Mouse (Mus musculus): ENCODE data around the gene Prap1. TPM values are rescaled to one million over a fixed set of nuclear protein-coding genes. Genes with fewer than 3 reads are reported as not detected.

The Prap1 gene
- polyA plus RNA-seq, 1 experiment from 2014 or later, result not detected

- no peaks in the 10 kb centered on the region for H3K36me3 ChIP-seq
- no peak; the same call in 1 of the 2 replicates for ATAC-seq (ENCODE audit: borderline replicate concordance, extremely low read depth, low FRiP score, low TSS enrichment)
- H3K9ac ChIP-seq, result no peak overlapping the region
- peaks cover 91% of the 10 kb centered on the region for H3K27me3 ChIP-seq
- H3K4me2 ChIP-seq, result peak overlapping the region; percentile 62
- no peak overlapping the region for H3K27ac ChIP-seq
- H3K4me1 ChIP-seq, result peaks cover 12% of the 10 kb centered on the region
- H3K4me3 ChIP-seq, result no peak overlapping the region
- H3K9me3 ChIP-seq, result no peaks in the 10 kb centered on the region
- WGBS, result 4% methylated on average over 6 of the region's 6 CpGs
Observed at GRCm38 (mm10) chr7:140061832-140062130, 31.4 kb upstream of the Prap1 start.

GRCm38 (mm10) chr7:140062307-140062706, 30.9 kb upstream of the Prap1 start:
- Histone ChIP-seq H3K4me2 (no peak overlapping the region), H3K27ac (no peak overlapping the region), H3K9me3 (no peaks in the 10 kb centered on the region), H3K27me3 (peaks cover 86% of the 10 kb centered on the region), H3K36me3 (no peaks in the 10 kb centered on the region), H3K4me3 (no peak overlapping the region), H3K4me1 (peaks cover 12% of the 10 kb centered on the region), H3K9ac (no peak overlapping the region)
- no peak for ATAC-seq (ENCODE audit: borderline replicate concordance, extremely low read depth, low FRiP score, low TSS enrichment)
- WGBS, result 19% methylated on average over 11 of the region's 11 CpGs

- Histone ChIP-seq H3K4me3 (no peak overlapping the region), H3K27me3 (peaks cover 78% of the 10 kb centered on the region), H3K4me2 (no peak overlapping the region), H3K9me3 (no peaks in the 10 kb centered on the region), H3K36me3 (no peaks in the 10 kb centered on the region), H3K9ac (no peak overlapping the region), H3K4me1 (peaks cover 12% of the 10 kb centered on the region), H3K27ac (no peak overlapping the region)
- WGBS, result 18% methylated on average over 7 of the region's 7 CpGs
- no peak for ATAC-seq (ENCODE audit: borderline replicate concordance, extremely low read depth, low FRiP score, low TSS enrichment)
Observed at GRCm38 (mm10) chr7:140063092-140063491, 30.1 kb upstream of the Prap1 start.

DNA sequence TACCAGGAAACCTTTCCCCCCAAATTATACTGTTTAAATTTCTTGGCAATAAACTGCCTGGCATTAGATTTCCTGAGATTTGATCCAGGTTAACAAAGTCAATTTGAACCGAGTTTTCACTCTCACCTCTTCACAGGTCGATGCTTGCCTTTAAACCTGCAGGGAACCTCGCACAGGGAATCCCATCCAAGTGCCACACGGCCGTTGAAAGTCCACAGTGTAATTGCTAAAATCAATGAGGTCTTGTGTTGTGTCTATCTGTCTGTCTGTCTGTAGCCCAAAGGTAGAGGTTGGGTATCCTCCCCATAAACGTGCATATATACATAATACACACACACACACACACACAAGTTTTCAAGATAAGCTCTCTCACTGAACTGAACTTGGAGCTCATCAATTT, 25.8 kb upstream of the Prap1 start:
- Histone ChIP-seq H3K9ac (no peak overlapping the region), H3K36me3 (no peaks in the 10 kb centered on the region), H3K27me3 (peaks cover 44% of the 10 kb centered on the region), H3K4me1 (no peaks in the 10 kb centered on the region), H3K4me3 (no peak overlapping the region), H3K4me2 (no peak overlapping the region), H3K9me3 (no peaks in the 10 kb centered on the region), H3K27ac (no peak overlapping the region)
- no peak for ATAC-seq (ENCODE audit: borderline replicate concordance, extremely low read depth, low FRiP score, low TSS enrichment)
- 62% methylated on average over 6 of the region's 6 CpGs for WGBS

DNA sequence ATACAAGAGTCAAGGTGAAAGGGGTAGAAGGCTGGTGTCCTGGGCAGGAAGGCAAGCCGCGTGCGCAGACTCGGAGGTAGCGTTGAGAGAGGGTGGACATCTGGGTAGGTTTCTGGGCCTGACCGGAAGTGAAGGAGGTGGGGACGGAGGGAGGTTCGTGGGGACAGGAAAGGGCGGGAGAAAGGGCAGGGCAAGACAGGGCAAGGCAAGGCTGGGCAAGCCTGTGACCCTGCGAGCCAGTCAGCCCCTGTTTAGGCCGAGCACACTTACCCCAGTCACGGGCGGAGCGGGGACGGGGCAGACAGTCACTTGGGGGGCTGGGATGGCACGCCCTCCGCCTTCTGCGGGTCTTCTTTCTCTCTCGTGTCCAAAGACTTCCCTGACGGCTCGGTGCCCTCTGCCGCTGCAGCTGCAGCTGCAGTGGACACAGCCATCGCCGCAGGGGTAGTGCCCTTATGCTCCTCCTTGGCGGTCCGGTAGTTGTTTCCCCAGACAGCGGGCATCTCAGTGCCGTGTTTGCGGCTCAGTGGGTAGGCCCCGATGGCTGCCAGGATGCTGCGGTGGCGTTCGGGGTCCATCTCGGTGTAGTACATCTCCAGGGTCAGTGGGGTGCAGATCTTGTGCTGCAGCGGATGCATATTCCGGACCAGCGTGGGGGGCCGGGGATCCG, 23.0 kb upstream of the Prap1 start:
- ATAC-seq (ENCODE audit: borderline replicate concordance, extremely low read depth, low FRiP score, low TSS enrichment), result peak; percentile 51; the same call in 1 of the 2 replicates
- peaks cover 21% of the 10 kb centered on the region for H3K27me3 ChIP-seq

GRCm38 (mm10) chr7:140077698-140078097, 15.5 kb upstream of the Prap1 start:
- peaks cover 42% of the 10 kb centered on the region for H3K27me3 ChIP-seq
- WGBS, result 70% methylated on average over 6 of the region's 6 CpGs
- H3K4me2 ChIP-seq, result no peak overlapping the region
- no peaks in the 10 kb centered on the region for H3K9me3 ChIP-seq
- H3K9ac ChIP-seq, result no peak overlapping the region
- no peak overlapping the region for H3K27ac ChIP-seq
- no peak for ATAC-seq (ENCODE audit: borderline replicate concordance, extremely low read depth, low FRiP score, low TSS enrichment)
- no peak overlapping the region for H3K4me3 ChIP-seq
- no peaks in the 10 kb centered on the region for H3K4me1 ChIP-seq
- H3K36me3 ChIP-seq, result no peaks in the 10 kb centered on the region

More for the DNA sequence above, 23.0 kb upstream of the Prap1 start:
- H3K9ac ChIP-seq, result 0 out of 2 replicates have a peak overlapping the region, but pooled peaks have one; percentile 10
- H3K9me3 ChIP-seq, result no peaks in the 10 kb centered on the region
- peak overlapping the region; percentile 55 for H3K4me2 ChIP-seq
- 26% methylated on average over 38 of the region's 39 CpGs for whole genome bisulfite sequencing
- H3K36me3 ChIP-seq, result no peaks in the 10 kb centered on the region
- no peak overlapping the region for H3K27ac ChIP-seq
- H3K4me3 ChIP-seq, result peak overlapping the region; percentile 32
- no peaks in the 10 kb centered on the region for H3K4me1 ChIP-seq

- H3K36me3 ChIP-seq, result no peaks in the 10 kb centered on the region
- no peaks in the 10 kb centered on the region for H3K4me1 ChIP-seq
- peaks cover 42% of the 10 kb centered on the region for H3K27me3 ChIP-seq
- WGBS, result 7% methylated on average over 5 of the region's 5 CpGs
- no peaks in the 10 kb centered on the region for H3K9me3 ChIP-seq
- H3K9ac ChIP-seq, result no peak overlapping the region
- no peak for ATAC-seq (ENCODE audit: borderline replicate concordance, extremely low read depth, low FRiP score, low TSS enrichment)
- H3K4me3 ChIP-seq, result no peak overlapping the region
- H3K4me2 ChIP-seq, result no peak overlapping the region
- no peak overlapping the region for H3K27ac ChIP-seq
Observed at GRCm38 (mm10) chr7:140078711-140079110, 14.5 kb upstream of the Prap1 start.

GRCm38 (mm10) chr7:140080503-140081156, 12.6 kb upstream of the Prap1 start:
- peaks cover 42% of the 10 kb centered on the region for H3K27me3 ChIP-seq
- no peaks in the 10 kb centered on the region for H3K4me1 ChIP-seq
- H3K4me2 ChIP-seq, result peak overlapping the region; percentile 38
- H3K36me3 ChIP-seq, result no peaks in the 10 kb centered on the region
- peak overlapping the region; percentile 12 for H3K4me3 ChIP-seq
- no peak overlapping the region for H3K27ac ChIP-seq
- no peaks in the 10 kb centered on the region for H3K9me3 ChIP-seq
- WGBS, result 1% methylated on average over 24 of the region's 24 CpGs
- ATAC-seq (ENCODE audit: borderline replicate concordance, extremely low read depth, low FRiP score, low TSS enrichment), result peak; percentile 75; the same call in 1 of the 2 replicates
- no peak overlapping the region for H3K9ac ChIP-seq

GRCm38 (mm10) chr7:140081408-140082241, 11.6 kb upstream of the Prap1 start:
- Histone ChIP-seq H3K4me1 (no peaks in the 10 kb centered on the region), H3K27me3 (peaks cover 42% of the 10 kb centered on the region), H3K9me3 (no peaks in the 10 kb centered on the region), H3K9ac (no peak overlapping the region), H3K36me3 (no peaks in the 10 kb centered on the region), H3K4me2 (no peak overlapping the region), H3K4me3 (no peak overlapping the region), H3K27ac (no peak overlapping the region)
- 0 out of 2 replicates have a peak, but pooled peaks have one; percentile 5 for ATAC-seq (ENCODE audit: borderline replicate concordance, extremely low read depth, low FRiP score, low TSS enrichment)
- 22% methylated on average over 20 of the region's 20 CpGs for WGBS

GRCm38 (mm10) chr7:140082242-140082678, 10.9 kb upstream of the Prap1 start, which contains the start of gene Caly:
Gene Caly, minus strand, starts transcription at chr7:140082548.
- H3K27me3 ChIP-seq, result peaks cover 42% of the 10 kb centered on the region
- no peaks in the 10 kb centered on the region for H3K4me1 ChIP-seq
- no peaks in the 10 kb centered on the region for H3K9me3 ChIP-seq
- no peak within 1 kb of the TSS for H3K4me2 ChIP-seq
- ATAC-seq (ENCODE audit: borderline replicate concordance, extremely low read depth, low FRiP score, low TSS enrichment), result 0 out of 2 replicates have a peak, but pooled peaks have one; percentile 31
- no peaks in the 10 kb centered on the region for H3K36me3 ChIP-seq
- H3K4me3 ChIP-seq, result no peak within 1 kb of the TSS
- H3K9ac ChIP-seq, result no peak within 1 kb of the TSS
- no peak within 1 kb of the TSS for H3K27ac ChIP-seq
- WGBS, result 8% methylated on average over 18 of the region's 18 CpGs

GRCm38 (mm10) chr7:140090601-140091000, 2.6 kb upstream of the Prap1 start:
- Histone ChIP-seq H3K27me3 (no peaks in the 10 kb centered on the region), H3K4me2 (no peak overlapping the region), H3K4me1 (no peaks in the 10 kb centered on the region), H3K9me3 (no peaks in the 10 kb centered on the region), H3K4me3 (no peak overlapping the region), H3K36me3 (no peaks in the 10 kb centered on the region), H3K9ac (no peak overlapping the region), H3K27ac (no peak overlapping the region)
- WGBS, result 72% methylated on average over 10 of the region's 10 CpGs
- no peak for ATAC-seq (ENCODE audit: borderline replicate concordance, extremely low read depth, low FRiP score, low TSS enrichment)

- no peak overlapping the region for H3K9ac ChIP-seq
- no peaks in the 10 kb centered on the region for H3K36me3 ChIP-seq
- H3K4me1 ChIP-seq, result no peaks in the 10 kb centered on the region
- ATAC-seq (ENCODE audit: borderline replicate concordance, extremely low read depth, low FRiP score, low TSS enrichment), result no peak
- no peak overlapping the region for H3K4me3 ChIP-seq
- no peaks in the 10 kb centered on the region for H3K27me3 ChIP-seq
- H3K27ac ChIP-seq, result no peak overlapping the region
- no peak overlapping the region for H3K4me2 ChIP-seq
- no peaks in the 10 kb centered on the region for H3K9me3 ChIP-seq
- 29% methylated on average over 5 of the region's 5 CpGs for WGBS
Observed at GRCm38 (mm10) chr7:140094954-140095353, 1.8 kb downstream of the Prap1 start.

Measured in lung, embryonic 15.5 days (tissue).